Mouse (Mus musculus) liver, embryonic 16.5 days (tissue): ENCODE measurements at regions not wholly inside any gene's neighbourhood (a gene's known extent, or its start where the extent isn't known, plus 50 kb on each side); places are given as distances from the start of the nearest gene placed in this dataset.

Experiments used
- ATAC-seq: fragments of 200-750 bp; cut with Nextera tagmentation; 2 replicates; pipeline ENCODE4 v1.8.0; 2017; ENCODE audit warnings: low read depth, mild to moderate bottlenecking, moderate number of reproducible peaks, moderate library complexity
- H3K27ac ChIP-seq: fragments of 300-500 bp; sonication (generic); 2 replicates; pipeline ENCODE4 v1.5.1; 2014; ENCODE audit warnings: mild to moderate bottlenecking, low read length
- H3K27me3 ChIP-seq: fragments of 300-500 bp; sonication (generic); 2 replicates; pipeline ENCODE4 v1.6.1; 2014; ENCODE audit warnings: low read depth, low read length, mixed read lengths; ENCODE audit not compliant: control insufficient read depth, insufficient read depth
- H3K36me3 ChIP-seq: fragments of 300-500 bp; sonication (generic); 2 replicates; pipeline ENCODE4 v1.6.1; 2014; ENCODE audit warnings: mild to moderate bottlenecking; ENCODE audit not compliant: control insufficient read depth, insufficient read depth
- H3K4me1 ChIP-seq: fragments of 300-500 bp; sonication (generic); 2 replicates; pipeline ENCODE4 v1.6.1; 2014; ENCODE audit warnings: low read depth, low read length, mixed read lengths; ENCODE audit not compliant: control insufficient read depth
- H3K4me2 ChIP-seq: fragments of 300-500 bp; sonication (generic); 2 replicates; pipeline ENCODE4 v1.6.1; 2014; ENCODE audit warnings: low read depth, low read length, mixed read lengths
- H3K4me3 ChIP-seq: fragments of 300-500 bp; sonication (generic); 2 replicates; pipeline ENCODE4 v1.5.1; 2014; ENCODE audit warnings: low read depth, mild to moderate bottlenecking, low read length
- H3K9ac ChIP-seq: fragments of 300-500 bp; sonication (generic); 2 replicates; pipeline ENCODE4 v1.6.1; 2014; ENCODE audit warnings: low read depth, low read length
- H3K9me3 ChIP-seq: fragments of 300-500 bp; sonication (generic); replicated peaks from 2 replicates; pipeline ENCODE4 v1.6.1; 2016; ENCODE audit warnings: low read length; ENCODE audit not compliant: control insufficient read depth
- WGBS: fragments of 180-500 bp; shearing (Covaris S2); extraction: QIAGEN DNeasy Blood & Tissue Kit; methylation state at CpG from one replicate; pipeline ENCODE4 v1.1.7; 2014; ENCODE audit not compliant: insufficient replicate concordance; 5-methylcytosine and 5-hydroxymethylcytosine counted together

- no peak for ATAC-seq
- no peak overlapping the region for H3K9ac ChIP-seq
- no peaks in the 10 kb centered on the region for H3K36me3 ChIP-seq
- no peak overlapping the region for H3K4me2 ChIP-seq
- H3K4me1 ChIP-seq, result no peaks in the 10 kb centered on the region
- 44% methylated on average over 2 of the region's 2 CpGs for WGBS
- no peaks in the 10 kb centered on the region for H3K27me3 ChIP-seq
- H3K9me3 ChIP-seq, result no peaks in the 10 kb centered on the region
- H3K27ac ChIP-seq, result no peak overlapping the region
- H3K4me3 ChIP-seq, result no peak overlapping the region
Measured at GRCm38 (mm10) chr1:193583791-193584190, 213.7 kb upstream of the Camk1g start.

- WGBS, result 34% methylated on average over 4 of the region's 4 CpGs
- Histone ChIP-seq H3K9ac (no peak overlapping the region), H3K4me1 (no peaks in the 10 kb centered on the region), H3K9me3 (no peaks in the 10 kb centered on the region), H3K27me3 (no peaks in the 10 kb centered on the region), H3K36me3 (no peaks in the 10 kb centered on the region), H3K27ac (no peak overlapping the region), H3K4me2 (no peak overlapping the region), H3K4me3 (no peak overlapping the region)
- ATAC-seq, result no peak
Measured at GRCm38 (mm10) chr1:193580393-193580792, 210.3 kb upstream of the Camk1g start.

- no peaks in the 10 kb centered on the region for H3K27me3 ChIP-seq
- 64% methylated on average over 3 of the region's 3 CpGs for WGBS
- no peak for ATAC-seq
Measured at GRCm38 (mm10) chr1:193579671-193580070, 209.6 kb upstream of the Camk1g start.

GRCm38 (mm10) chr1:193578661-193579175 is 208.6 kb upstream of the Camk1g start:
- no peaks in the 10 kb centered on the region for H3K36me3 ChIP-seq
- H3K4me2 ChIP-seq, result no peak overlapping the region
- H3K27ac ChIP-seq, result no peak overlapping the region
- H3K4me3 ChIP-seq, result no peak overlapping the region
- no peaks in the 10 kb centered on the region for H3K4me1 ChIP-seq
- 56% methylated on average over 2 of the region's 2 CpGs for WGBS
- H3K9me3 ChIP-seq, result no peaks in the 10 kb centered on the region
- no peaks in the 10 kb centered on the region for H3K27me3 ChIP-seq
- ATAC-seq, result no peak
- H3K9ac ChIP-seq, result no peak overlapping the region

More at GRCm38 (mm10) chr1:193579671-193580070, 209.6 kb upstream of the Camk1g start:
- no peak overlapping the region for H3K9ac ChIP-seq
- no peaks in the 10 kb centered on the region for H3K4me1 ChIP-seq
- no peaks in the 10 kb centered on the region for H3K9me3 ChIP-seq
- H3K4me3 ChIP-seq, result no peak overlapping the region
- H3K27ac ChIP-seq, result no peak overlapping the region
- no peak overlapping the region for H3K4me2 ChIP-seq
- H3K36me3 ChIP-seq, result no peaks in the 10 kb centered on the region

DNA sequence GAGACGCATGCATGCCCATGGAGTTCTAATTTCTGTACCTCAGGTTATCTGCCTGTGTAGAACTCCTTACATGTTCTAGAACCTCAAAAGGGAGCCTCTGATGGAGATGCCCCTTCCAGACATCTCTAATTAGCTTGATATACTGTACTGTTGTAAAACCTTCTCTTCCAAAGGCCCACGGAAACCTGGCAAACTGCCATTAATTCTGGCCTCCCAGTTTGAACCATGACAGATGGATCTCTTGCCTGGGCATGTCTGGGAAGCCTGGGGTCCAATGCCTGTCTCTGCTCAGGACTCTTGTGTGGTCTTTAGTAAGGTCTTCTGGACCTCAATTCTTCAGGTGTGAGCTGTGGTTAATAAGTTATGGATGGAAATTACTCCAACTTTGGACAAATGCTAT is 207.7 kb upstream of the Camk1g start:
- ATAC-seq, result no peak
- Histone ChIP-seq H3K9me3 (no peaks in the 10 kb centered on the region), H3K27ac (no peak overlapping the region), H3K36me3 (no peaks in the 10 kb centered on the region), H3K27me3 (no peaks in the 10 kb centered on the region), H3K4me2 (no peak overlapping the region), H3K4me1 (no peaks in the 10 kb centered on the region), H3K9ac (no peak overlapping the region), H3K4me3 (no peak overlapping the region)
- 58% methylated on average over 2 of the region's 2 CpGs for WGBS

DNA sequence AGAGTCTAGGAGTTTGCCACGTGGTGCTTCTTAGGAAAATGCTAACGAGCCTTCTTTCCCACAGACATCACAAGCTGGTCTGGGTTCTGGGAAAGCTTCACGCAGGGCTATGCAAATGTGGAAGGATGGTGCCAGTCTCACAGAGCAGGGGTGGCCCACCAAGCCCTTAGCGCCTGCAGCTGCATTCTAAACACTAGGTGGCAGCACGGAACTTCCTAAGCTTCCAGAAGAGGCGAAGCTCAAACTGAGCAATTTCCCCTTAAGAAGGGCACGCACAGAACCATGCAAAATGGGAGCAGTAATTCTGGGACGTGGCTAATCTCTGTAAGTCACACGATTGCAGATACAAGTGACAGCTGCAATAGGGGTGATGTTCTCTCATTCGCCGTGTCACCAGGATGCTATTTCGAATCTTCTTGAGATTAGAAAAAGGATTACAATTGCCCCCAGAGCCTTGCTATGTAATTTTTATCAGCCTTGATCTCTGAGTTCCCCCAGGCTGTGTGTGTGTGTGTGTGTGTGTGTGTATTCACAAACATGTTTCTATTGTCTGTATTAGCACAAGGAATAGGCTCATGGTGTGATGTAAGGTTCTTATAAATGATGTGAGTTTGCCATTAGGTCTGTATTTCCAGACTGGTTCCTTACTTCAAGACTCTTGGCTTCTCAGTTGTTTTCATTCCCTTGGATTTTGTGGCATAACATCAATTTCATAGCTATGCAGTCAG is 206.1 kb upstream of the Camk1g start:
- WGBS, result 8% methylated on average over 12 of the region's 12 CpGs
- no peaks in the 10 kb centered on the region for H3K9me3 ChIP-seq

DNA sequence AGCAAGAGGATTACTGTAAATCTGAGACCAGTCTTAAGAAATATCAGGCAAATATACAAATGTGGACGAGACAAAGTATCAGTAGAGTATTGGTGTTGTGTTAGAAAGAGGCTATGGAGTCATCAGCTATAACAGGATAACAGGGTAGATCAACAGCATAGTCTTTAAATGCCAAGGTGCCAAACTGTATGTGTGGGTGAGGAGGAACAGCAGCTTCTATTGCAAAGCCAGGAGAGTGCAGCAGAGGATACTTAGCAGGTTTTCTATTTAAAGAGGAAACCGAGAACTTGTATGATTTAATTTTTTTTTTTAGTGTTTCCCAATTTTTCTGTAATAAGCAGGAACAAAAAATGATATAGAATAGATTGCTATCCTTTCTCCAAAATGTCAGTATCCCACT is 202.7 kb upstream of the Camk1g start:
- Histone ChIP-seq H3K9me3 (no peaks in the 10 kb centered on the region), H3K4me3 (no peak overlapping the region), H3K27me3 (no peaks in the 10 kb centered on the region), H3K9ac (no peak overlapping the region), H3K36me3 (no peaks in the 10 kb centered on the region), H3K27ac (no peak overlapping the region), H3K4me2 (no peak overlapping the region), H3K4me1 (no peaks in the 10 kb centered on the region)
- ATAC-seq, result no peak
- 39% methylated on average over 2 of the region's 2 CpGs for WGBS

More for the DNA sequence above, 206.1 kb upstream of the Camk1g start:
- Histone ChIP-seq H3K4me1 (no peaks in the 10 kb centered on the region), H3K4me3 (no peak overlapping the region), H3K27me3 (no peaks in the 10 kb centered on the region), H3K27ac (no peak overlapping the region), H3K4me2 (no peak overlapping the region), H3K36me3 (no peaks in the 10 kb centered on the region), H3K9ac (no peak overlapping the region)
- ATAC-seq, result peak; percentile 11; the same call in 1 of the 2 replicates

GRCm38 (mm10) chr1:193572411-193572810 is 202.3 kb upstream of the Camk1g start:
- Histone ChIP-seq H3K36me3 (no peaks in the 10 kb centered on the region), H3K27me3 (no peaks in the 10 kb centered on the region), H3K4me1 (no peaks in the 10 kb centered on the region), H3K27ac (no peak overlapping the region), H3K9ac (no peak overlapping the region), H3K4me3 (no peak overlapping the region), H3K9me3 (no peaks in the 10 kb centered on the region), H3K4me2 (no peak overlapping the region)
- ATAC-seq, result no peak
- 69% methylated on average over 3 of the region's 3 CpGs for WGBS

DNA sequence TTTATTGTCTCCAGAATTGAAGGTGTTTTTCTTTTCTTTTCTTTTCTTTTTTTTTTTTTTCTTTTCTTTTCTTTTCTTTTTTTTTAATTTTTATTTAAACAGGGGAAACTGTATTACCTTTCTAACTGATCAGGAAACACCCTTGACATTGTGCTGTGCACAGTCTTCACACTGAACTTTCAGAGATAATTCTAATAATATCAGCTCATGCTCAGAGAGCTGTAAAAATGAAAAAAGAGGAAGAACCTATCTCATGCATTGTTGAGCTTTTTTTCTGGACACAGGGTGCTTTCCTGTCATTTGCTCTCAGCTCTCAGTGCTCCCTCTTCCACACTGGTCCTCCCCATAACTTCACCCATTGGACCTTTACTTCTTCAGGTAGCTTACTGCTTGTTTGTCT is 201.0 kb upstream of the Camk1g start:
- Histone ChIP-seq H3K36me3 (no peaks in the 10 kb centered on the region), H3K4me1 (no peaks in the 10 kb centered on the region), H3K4me2 (no peak overlapping the region), H3K4me3 (no peak overlapping the region), H3K27ac (no peak overlapping the region), H3K9ac (no peak overlapping the region), H3K9me3 (no peaks in the 10 kb centered on the region), H3K27me3 (no peaks in the 10 kb centered on the region)
- ATAC-seq, result no peak
